Mouse (Mus musculus) erythroblast, embryonic 14.5 days (primary cell): ENCODE data around the gene Tmem107.

Experiments
- GATA1 ChIP-seq: IDR thresholded peaks from 2 replicates; pipeline ENCODE4 v1.6.1; 2012; ENCODE audit warnings: low read length, inconsistent platforms, mixed read lengths
- TAL1 ChIP-seq: IDR thresholded peaks from 3 replicates; pipeline ENCODE4 v1.6.1; 2012; ENCODE audit warnings: low read length, inconsistent platforms, mixed read lengths

DNA sequence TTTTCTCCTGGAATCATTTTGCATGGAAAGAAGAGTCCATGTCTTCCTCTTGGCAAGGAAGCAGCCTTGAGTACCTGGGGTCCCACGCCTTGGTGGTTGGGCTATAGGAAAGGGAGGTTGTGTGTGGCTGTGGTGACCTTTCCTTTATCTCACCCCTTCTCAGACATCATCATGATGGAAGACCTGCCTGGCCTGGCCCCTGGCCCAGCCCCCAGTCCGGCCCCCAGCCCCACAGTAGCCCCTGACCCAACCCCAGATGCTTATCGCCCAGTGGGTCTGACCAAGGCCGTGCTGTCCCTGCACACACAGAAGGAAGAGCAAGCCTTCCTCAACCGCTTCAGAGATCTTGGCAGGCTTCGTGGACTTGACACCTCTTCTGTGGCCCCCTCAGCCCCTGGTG, 34.6 kb downstream of the Tmem107 start:
- TF ChIP-seq GATA1 (no peak), TAL1 (no peak)
